Mouse (Mus musculus): Measurements from ENCODE around the gene Obp2b. TPM values are rescaled to one million over a fixed set of nuclear protein-coding genes. Genes with fewer than 3 reads are reported as not detected.
A peak's percentile ranks its signal among the peaks of the same experiment; 100 is the strongest.
"Not testable (repeated sequence)": the region's sequence is repeated elsewhere in the genome, so short reads cannot be mapped to it uniquely, and the experiment has no call there.

Obp2b gene
- not detected for total RNA-seq (2018; cell fraction: chromatin; rRNA removed)
- total RNA-seq (2018; cell fraction: cytosol; rRNA removed), result not detected
- not detected for total RNA-seq (2018; cell fraction: nucleus; rRNA removed)
- not detected in 3 replicates for polyA plus RNA-seq (2018)

- H3K36me3 ChIP-seq (ENCODE audit: inconsistent target); H3K4me3 ChIP-seq (ENCODE audit: inconsistent target); H3K27ac ChIP-seq; H3K79me2 ChIP-seq (ENCODE audit: inconsistent target): not testable (repeated sequence)
- 90% methylated on average over 2 of the region's 3 CpGs for WGBS (ENCODE audit: missing documents)
These were observed at the start of gene Obp2b for GRCm38 (mm10) chr2:25736709-25737108. Obp2b (plus strand) TSS chr2:25737009.

- H3K27ac ChIP-seq, result no peak overlapping the region
These were observed 42.2 kb upstream of the Obp2b start for GRCm38 (mm10) chr2:25694605-25695004.

GRCm38 (mm10) chr2:25696951-25697350 is 39.9 kb upstream of the Obp2b start:
- Histone ChIP-seq H3K79me2 (ENCODE audit: inconsistent target) (no peaks in the 10 kb centered on the region), H3K27ac (no peak overlapping the region), H3K4me3 (ENCODE audit: inconsistent target) (no peak overlapping the region), H3K36me3 (ENCODE audit: inconsistent target) (no peaks in the 10 kb centered on the region)
- WGBS (ENCODE audit: missing documents), result 86% methylated on average over 4 of the region's 4 CpGs

More at GRCm38 (mm10) chr2:25694605-25695004, 42.2 kb upstream of the Obp2b start:
- Histone ChIP-seq H3K36me3 (ENCODE audit: inconsistent target) (no peaks in the 10 kb centered on the region), H3K4me3 (ENCODE audit: inconsistent target) (no peak overlapping the region), H3K79me2 (ENCODE audit: inconsistent target) (no peaks in the 10 kb centered on the region)

- 85% methylated on average over 2 of the region's 2 CpGs for WGBS (ENCODE audit: missing documents)
- Histone ChIP-seq H3K27ac (no peak overlapping the region), H3K36me3 (ENCODE audit: inconsistent target) (no peaks in the 10 kb centered on the region), H3K79me2 (ENCODE audit: inconsistent target) (no peaks in the 10 kb centered on the region), H3K4me3 (ENCODE audit: inconsistent target) (no peak overlapping the region)
These were observed 38.1 kb upstream of the Obp2b start for GRCm38 (mm10) chr2:25698696-25699095.

- H3K79me2 ChIP-seq (ENCODE audit: inconsistent target); H3K4me3 ChIP-seq (ENCODE audit: inconsistent target); H3K36me3 ChIP-seq (ENCODE audit: inconsistent target); H3K27ac ChIP-seq: not testable (repeated sequence)
- 66% methylated on average over 2 of the region's 3 CpGs for WGBS (ENCODE audit: missing documents)
These were observed 37.1 kb upstream of the Obp2b start, which contains the start of gene Obp2a for GRCm38 (mm10) chr2:25699743-25700142. Obp2a (plus strand) TSS chr2:25700043.

GRCm38 (mm10) chr2:25701001-25701400 is 35.8 kb upstream of the Obp2b start:
- WGBS (ENCODE audit: missing documents), result 56% methylated on average over 5 of the region's 5 CpGs
- no peaks in the 10 kb centered on the region for H3K36me3 ChIP-seq (ENCODE audit: inconsistent target)

GRCm38 (mm10) chr2:25703706-25704105 is 33.1 kb upstream of the Obp2b start:
- Histone ChIP-seq H3K79me2 (ENCODE audit: inconsistent target) (no peaks in the 10 kb centered on the region), H3K27ac (no peak overlapping the region), H3K36me3 (ENCODE audit: inconsistent target) (no peaks in the 10 kb centered on the region), H3K4me3 (ENCODE audit: inconsistent target) (no peak overlapping the region)
- 87% methylated on average over 4 of the region's 4 CpGs for WGBS (ENCODE audit: missing documents)

More at GRCm38 (mm10) chr2:25701001-25701400, 35.8 kb upstream of the Obp2b start:
- H3K27ac ChIP-seq, result no peak overlapping the region
- H3K4me3 ChIP-seq (ENCODE audit: inconsistent target), result no peak overlapping the region
- no peaks in the 10 kb centered on the region for H3K79me2 ChIP-seq (ENCODE audit: inconsistent target)

- peak within 1 kb of the TSS; percentile 46 for H3K4me3 ChIP-seq (ENCODE audit: inconsistent target)
- no peaks in the 10 kb centered on the region for H3K36me3 ChIP-seq (ENCODE audit: inconsistent target)
- no peak within 1 kb of the TSS for H3K27ac ChIP-seq
- no peaks in the 10 kb centered on the region for H3K79me2 ChIP-seq (ENCODE audit: inconsistent target)
- WGBS (ENCODE audit: missing documents), result under 1% methylated on average over 72 of the region's 78 CpGs
These were observed 29.9 kb upstream of the Obp2b start, which contains the start of gene Bmyc for GRCm38 (mm10) chr2:25706643-25707481. Bmyc (plus strand) TSS chr2:25706739.

- Histone ChIP-seq H3K27ac (no peak overlapping the region), H3K4me3 (ENCODE audit: inconsistent target) (no peak overlapping the region; the same call in 1 of the 2 replicates), H3K79me2 (ENCODE audit: inconsistent target) (no peaks in the 10 kb centered on the region), H3K36me3 (ENCODE audit: inconsistent target) (no peaks in the 10 kb centered on the region)
- 64% methylated on average over 2 of the region's 2 CpGs for WGBS (ENCODE audit: missing documents)
These were observed 28.7 kb upstream of the Obp2b start for GRCm38 (mm10) chr2:25708121-25708520.

GRCm38 (mm10) chr2:25709056-25709455 is 27.8 kb upstream of the Obp2b start:
- not testable (repeated sequence) for H3K4me3 ChIP-seq (ENCODE audit: inconsistent target); H3K79me2 ChIP-seq (ENCODE audit: inconsistent target)
- 82% methylated on average over 1 of the region's 1 CpGs for WGBS (ENCODE audit: missing documents)

GRCm38 (mm10) chr2:25709791-25710190 is 27.0 kb upstream of the Obp2b start:
- not testable (repeated sequence) for H3K36me3 ChIP-seq (ENCODE audit: inconsistent target); H3K27ac ChIP-seq; H3K79me2 ChIP-seq (ENCODE audit: inconsistent target); H3K4me3 ChIP-seq (ENCODE audit: inconsistent target)
- WGBS (ENCODE audit: missing documents), result 88% methylated on average over 2 of the region's 2 CpGs

More at GRCm38 (mm10) chr2:25709056-25709455, 27.8 kb upstream of the Obp2b start:
- H3K27ac ChIP-seq; H3K36me3 ChIP-seq (ENCODE audit: inconsistent target): not testable (repeated sequence)

- not testable (repeated sequence) for H3K79me2 ChIP-seq (ENCODE audit: inconsistent target); H3K36me3 ChIP-seq (ENCODE audit: inconsistent target); H3K27ac ChIP-seq; H3K4me3 ChIP-seq (ENCODE audit: inconsistent target)
- WGBS (ENCODE audit: missing documents), result 62% methylated on average over 2 of the region's 3 CpGs
These were observed 25.2 kb upstream of the Obp2b start for GRCm38 (mm10) chr2:25711641-25712040.

- H3K4me3 ChIP-seq (ENCODE audit: inconsistent target), result no peak overlapping the region
- H3K79me2 ChIP-seq (ENCODE audit: inconsistent target), result no peaks in the 10 kb centered on the region
- no peaks in the 10 kb centered on the region for H3K36me3 ChIP-seq (ENCODE audit: inconsistent target)
- no peak overlapping the region for H3K27ac ChIP-seq
These were observed 19.6 kb upstream of the Obp2b start for GRCm38 (mm10) chr2:25717222-25717621.

- WGBS (ENCODE audit: missing documents), result 40% methylated on average over 2 of the region's 2 CpGs
- no peak overlapping the region for H3K4me3 ChIP-seq (ENCODE audit: inconsistent target)
- H3K79me2 ChIP-seq (ENCODE audit: inconsistent target), result no peaks in the 10 kb centered on the region
These were observed 3.4 kb upstream of the Obp2b start for GRCm38 (mm10) chr2:25733199-25733930.

GRCm38 (mm10) chr2:25741671-25742070 is 4.9 kb downstream of the Obp2b start:
- H3K4me3 ChIP-seq (ENCODE audit: inconsistent target), result no peak overlapping the region
- no peaks in the 10 kb centered on the region for H3K79me2 ChIP-seq (ENCODE audit: inconsistent target)
- no peak overlapping the region for H3K27ac ChIP-seq
- no peaks in the 10 kb centered on the region for H3K36me3 ChIP-seq (ENCODE audit: inconsistent target)
- 58% methylated on average over 1 of the region's 1 CpGs for WGBS (ENCODE audit: missing documents)

More at GRCm38 (mm10) chr2:25733199-25733930, 3.4 kb upstream of the Obp2b start:
- Histone ChIP-seq H3K27ac (no peak overlapping the region), H3K36me3 (ENCODE audit: inconsistent target) (no peaks in the 10 kb centered on the region)

Measured in macrophage (primary cell).